Mouse (Mus musculus) midbrain, embryonic 10.5 days (tissue): ENCODE results near the gene Hmga1b. TPM values are rescaled to one million over a fixed set of nuclear protein-coding genes. Genes with fewer than 3 reads are reported as not detected.
"Not testable (repeated sequence)": the region's sequence is repeated elsewhere in the genome, so short reads cannot be mapped to it uniquely, and the experiment has no call there.

Source experiments
- DNase-seq: peaks from one replicate; pipeline ENCODE4 v3.0.0-alpha.2; 2017; ENCODE audit warnings: low spot score
- H3K27ac ChIP-seq: fragments of 300-500 bp; sonication (generic); replicated peaks from 2 replicates; pipeline ENCODE4 v1.5.1; 2016; ENCODE audit warnings: mild to moderate bottlenecking
- H3K27me3 ChIP-seq: fragments of 300-500 bp; sonication (generic); 2 replicates; pipeline ENCODE4 v1.6.1; 2016; ENCODE audit warnings: low read depth, mild to moderate bottlenecking; ENCODE audit not compliant: poor library complexity, severe bottlenecking
- H3K36me3 ChIP-seq: fragments of 300-500 bp; sonication (generic); 2 replicates; pipeline ENCODE4 v1.6.1; 2016; ENCODE audit warnings: mild to moderate bottlenecking, moderate library complexity
- H3K4me1 ChIP-seq: fragments of 300-500 bp; sonication (generic); 2 replicates; pipeline ENCODE4 v1.6.1; 2016
- H3K4me3 ChIP-seq: fragments of 300-500 bp; sonication (generic); 2 replicates; pipeline ENCODE4 v1.5.1; 2016; ENCODE audit warnings: mild to moderate bottlenecking, moderate library complexity
- H3K9me3 ChIP-seq: fragments of 300-500 bp; sonication (generic); replicated peaks from 2 replicates; pipeline ENCODE4 v1.6.1; 2016; ENCODE audit warnings: mild to moderate bottlenecking
- WGBS: fragments of 180-500 bp; shearing (Covaris S2); methylation state at CpG from one replicate; pipeline ENCODE4 v1.1.7; 2016; 5-methylcytosine and 5-hydroxymethylcytosine counted together
- polyA plus RNA-seq: library from polyadenylated mRNA; unstranded; fragments of >200 nt; fragmentation: Nextera tagmentation; extraction: Ambion mirVana; gene quantifications from 2 replicates; pipeline ENCODE4 v1.2.1, GENCODE M21; 2016

Gene Hmga1b
- polyA plus RNA-seq, 1 experiment from 2014 or later = 12.9 TPM

DNA sequence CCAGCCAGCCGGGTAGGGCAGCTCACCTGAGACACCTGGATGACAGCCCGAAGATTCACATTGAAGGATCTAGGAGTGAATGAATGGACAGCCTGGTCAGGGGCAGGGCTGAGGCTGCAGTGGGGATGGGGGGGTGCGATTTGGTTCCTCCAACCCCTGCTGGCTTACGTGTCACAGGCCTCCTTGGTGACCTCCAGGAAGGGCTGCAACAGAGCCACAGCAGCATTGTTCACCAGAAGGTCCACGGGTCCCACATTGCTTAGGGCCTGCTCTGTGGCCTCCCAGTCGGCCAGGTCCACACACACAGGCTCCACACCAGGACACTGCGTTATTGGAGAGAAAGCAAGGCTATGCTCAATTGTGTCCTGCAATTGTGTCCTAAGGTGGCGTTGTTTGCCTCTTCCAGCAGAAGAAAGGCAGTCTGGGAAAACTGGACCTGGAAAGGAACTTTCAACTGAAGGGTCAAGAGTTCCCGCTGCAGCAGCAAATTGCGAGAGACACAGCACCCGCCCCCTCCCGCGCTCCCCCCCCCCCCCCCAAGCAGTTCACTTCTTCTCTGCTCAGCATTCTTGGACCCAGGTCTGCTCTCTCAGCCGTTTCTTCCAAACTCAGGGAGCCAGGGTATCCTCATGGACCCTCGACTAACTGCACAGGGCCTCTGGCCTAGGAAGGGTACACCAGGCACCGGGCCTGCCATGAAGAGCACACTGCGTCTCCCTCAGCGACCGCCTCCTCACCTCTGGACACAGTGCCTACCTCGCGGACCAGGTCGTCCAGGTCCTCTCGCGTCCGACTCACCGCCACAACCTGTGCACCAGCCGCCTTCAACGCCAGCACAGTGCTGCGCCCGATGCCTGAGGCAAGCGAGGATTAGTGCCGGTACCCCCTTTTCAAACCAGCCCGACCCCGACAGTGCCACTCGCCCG lies 36.1 kb upstream of the Hmga1b start:
- H3K27me3 ChIP-seq = peaks cover 72% of the 10 kb centered on the region
- 20% methylated on average over 34 of the region's 36 CpGs for WGBS
- H3K4me1 ChIP-seq = peaks cover 36% of the 10 kb centered on the region
- no peaks in the 10 kb centered on the region for H3K9me3 ChIP-seq
- peak overlapping the region; percentile 70 for H3K27ac ChIP-seq
- no peaks in the 10 kb centered on the region for H3K36me3 ChIP-seq
- H3K4me3 ChIP-seq = peak overlapping the region; percentile 80
- no peak for DNase-seq

GRCm38 (mm10) chr11:120727169-120727527 lies 35.4 kb upstream of the Hmga1b start, which contains the start of gene Dcxr:
Gene Dcxr, minus strand, starts transcription at chr11:120727281.
- Histone ChIP-seq H3K36me3 (no peaks in the 10 kb centered on the region), H3K27ac (peak within 1 kb of the TSS; percentile 70), H3K9me3 (no peaks in the 10 kb centered on the region), H3K27me3 (peaks cover 69% of the 10 kb centered on the region), H3K4me1 (peaks cover 29% of the 10 kb centered on the region), H3K4me3 (peak within 1 kb of the TSS; percentile 80)
- peak; percentile 87 for DNase-seq
- under 1% methylated on average over 14 of the region's 14 CpGs for WGBS

DNA sequence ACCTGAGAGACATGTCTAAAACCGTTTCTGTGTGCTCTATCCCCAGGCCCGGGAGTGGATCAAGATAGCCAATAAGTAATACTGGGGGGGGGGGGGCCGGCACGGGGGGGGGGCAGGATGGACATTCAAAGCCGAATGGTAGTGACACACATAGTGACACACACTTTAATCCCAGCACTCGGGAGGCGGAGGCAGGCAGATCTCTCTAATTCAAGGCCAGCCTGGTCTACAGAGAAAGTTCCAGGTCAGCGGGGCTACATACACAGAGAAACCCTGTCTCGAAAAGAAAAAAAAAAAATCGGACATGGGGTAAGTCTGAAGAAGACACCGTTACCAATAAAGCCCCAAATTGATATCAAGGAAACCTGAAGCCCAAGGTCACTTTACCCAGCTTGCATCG lies 35.0 kb upstream of the Hmga1b start:
- H3K27ac ChIP-seq = no peak overlapping the region
- H3K4me1 ChIP-seq = peaks cover 26% of the 10 kb centered on the region
- H3K27me3 ChIP-seq = peaks cover 65% of the 10 kb centered on the region
- 67% methylated on average over 12 of the region's 12 CpGs for WGBS
- H3K36me3 ChIP-seq = no peaks in the 10 kb centered on the region
- H3K9me3 ChIP-seq = no peaks in the 10 kb centered on the region
- H3K4me3 ChIP-seq = peak overlapping the region; percentile 80
- no peak for DNase-seq

DNA sequence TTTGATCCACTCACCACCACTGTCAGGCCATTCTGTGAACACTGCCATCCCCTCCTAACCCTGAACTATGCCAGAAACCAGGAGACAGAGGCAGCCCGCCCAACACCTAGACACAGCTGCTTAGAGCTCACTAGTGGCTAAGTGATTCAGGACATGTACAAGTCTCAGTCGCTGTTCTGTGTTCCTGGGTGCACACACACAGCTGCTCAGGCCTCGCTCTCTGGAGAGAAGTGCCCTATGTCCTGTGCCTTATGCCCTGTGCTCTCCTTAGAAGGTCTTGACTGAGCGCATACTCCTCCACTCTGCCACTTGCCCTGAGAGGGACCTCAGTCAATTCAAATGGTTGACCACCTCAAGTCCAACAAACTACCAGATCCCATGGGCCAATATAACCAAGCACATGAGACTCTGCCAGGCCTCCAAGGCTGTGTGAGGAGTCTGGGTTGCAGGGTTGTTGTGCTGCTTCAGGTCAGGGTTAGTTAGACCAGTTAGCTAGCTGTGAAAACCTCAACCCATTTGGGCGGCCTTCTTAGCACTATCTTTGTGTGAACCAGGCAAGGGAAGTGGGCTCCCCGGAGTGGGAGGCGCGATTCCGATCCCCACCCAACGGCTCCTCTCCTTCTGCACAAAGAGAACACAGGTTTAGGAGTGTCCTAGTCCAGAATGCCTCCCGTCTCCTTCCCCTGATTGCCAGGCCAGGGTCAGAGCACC lies 33.9 kb upstream of the Hmga1b start:
- 65% methylated on average over 11 of the region's 11 CpGs for WGBS
- no peak overlapping the region for H3K27ac ChIP-seq
- H3K27me3 ChIP-seq = peaks cover 54% of the 10 kb centered on the region
- H3K36me3 ChIP-seq = no peaks in the 10 kb centered on the region
- H3K4me1 ChIP-seq = peaks cover 24% of the 10 kb centered on the region
- no peak for DNase-seq
- no peaks in the 10 kb centered on the region for H3K9me3 ChIP-seq
- peak overlapping the region; percentile 34; the same call in 1 of the 2 replicates for H3K4me3 ChIP-seq

GRCm38 (mm10) chr11:120729432-120730050 lies 33.1 kb upstream of the Hmga1b start:
- H3K4me1 ChIP-seq = peaks cover 24% of the 10 kb centered on the region
- not testable (repeated sequence) for H3K9me3 ChIP-seq, H3K36me3 ChIP-seq
- DNase-seq = peak; percentile 48
- H3K4me3 ChIP-seq = peak overlapping the region; percentile 34; the same call in 1 of the 2 replicates
- 1% methylated on average over 18 of the region's 21 CpGs for WGBS
- H3K27ac ChIP-seq = 0 out of 2 replicates have a peak overlapping the region, but pooled peaks have one; percentile 49
- peaks cover 51% of the 10 kb centered on the region for H3K27me3 ChIP-seq

DNA sequence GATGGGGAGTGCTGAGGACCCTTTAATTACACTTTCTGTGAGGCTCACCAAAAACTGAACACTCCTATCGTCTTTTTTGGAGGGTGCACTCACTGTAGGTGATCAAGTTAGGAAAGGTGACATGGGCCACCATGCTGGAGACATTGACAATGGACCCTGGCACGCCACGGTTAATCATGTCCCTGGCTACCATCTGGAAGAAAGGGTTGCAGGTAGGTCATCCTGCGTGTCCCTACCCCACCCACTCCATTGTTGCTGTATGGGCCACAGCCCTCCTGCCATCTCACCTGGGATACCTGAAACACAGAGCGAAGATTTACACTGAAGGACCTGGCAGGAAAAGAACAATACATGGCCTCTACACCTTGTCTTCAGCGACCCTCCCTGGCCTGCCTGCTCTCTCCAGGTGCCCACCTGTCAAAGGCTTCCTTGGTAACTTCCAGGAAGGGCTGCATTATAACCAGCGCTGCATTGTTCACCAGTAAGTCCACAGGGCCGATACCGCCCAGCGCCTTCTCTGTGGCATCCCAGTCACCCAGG lies 32.2 kb upstream of the Hmga1b start:
- no peak overlapping the region for H3K4me3 ChIP-seq
- peaks cover 24% of the 10 kb centered on the region for H3K4me1 ChIP-seq
- H3K27ac ChIP-seq = no peak overlapping the region
- 84% methylated on average over 10 of the region's 10 CpGs for WGBS
- DNase-seq = no peak
- H3K36me3 ChIP-seq = no peaks in the 10 kb centered on the region
- H3K9me3 ChIP-seq = no peaks in the 10 kb centered on the region
- peaks cover 46% of the 10 kb centered on the region for H3K27me3 ChIP-seq

DNA sequence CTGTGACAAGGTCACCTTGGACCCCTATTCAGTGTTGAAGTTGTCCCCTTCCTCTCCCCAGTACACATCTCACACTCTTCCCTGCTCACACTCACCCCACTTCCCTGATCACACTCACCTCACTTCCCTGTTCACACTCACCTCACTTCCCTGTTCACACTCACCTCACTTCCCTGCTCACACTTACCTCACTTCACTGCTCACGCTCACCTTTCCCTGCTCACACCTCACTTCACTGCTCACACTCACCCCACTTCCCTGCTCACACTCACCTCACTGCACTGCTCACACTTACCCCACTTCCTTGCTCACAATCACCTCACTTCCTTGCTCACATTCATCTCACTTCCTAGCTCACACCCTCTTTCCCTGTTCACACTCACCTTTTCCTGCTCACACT lies 31.2 kb upstream of the Hmga1b start:
- H3K27me3 ChIP-seq = peaks cover 36% of the 10 kb centered on the region
- peaks cover 19% of the 10 kb centered on the region for H3K4me1 ChIP-seq
- H3K9me3 ChIP-seq = no peaks in the 10 kb centered on the region
- no peak overlapping the region for H3K4me3 ChIP-seq
- 88% methylated on average over 1 of the region's 1 CpGs for WGBS
- H3K36me3 ChIP-seq = no peaks in the 10 kb centered on the region
- no peak overlapping the region for H3K27ac ChIP-seq
- DNase-seq = no peak

DNA sequence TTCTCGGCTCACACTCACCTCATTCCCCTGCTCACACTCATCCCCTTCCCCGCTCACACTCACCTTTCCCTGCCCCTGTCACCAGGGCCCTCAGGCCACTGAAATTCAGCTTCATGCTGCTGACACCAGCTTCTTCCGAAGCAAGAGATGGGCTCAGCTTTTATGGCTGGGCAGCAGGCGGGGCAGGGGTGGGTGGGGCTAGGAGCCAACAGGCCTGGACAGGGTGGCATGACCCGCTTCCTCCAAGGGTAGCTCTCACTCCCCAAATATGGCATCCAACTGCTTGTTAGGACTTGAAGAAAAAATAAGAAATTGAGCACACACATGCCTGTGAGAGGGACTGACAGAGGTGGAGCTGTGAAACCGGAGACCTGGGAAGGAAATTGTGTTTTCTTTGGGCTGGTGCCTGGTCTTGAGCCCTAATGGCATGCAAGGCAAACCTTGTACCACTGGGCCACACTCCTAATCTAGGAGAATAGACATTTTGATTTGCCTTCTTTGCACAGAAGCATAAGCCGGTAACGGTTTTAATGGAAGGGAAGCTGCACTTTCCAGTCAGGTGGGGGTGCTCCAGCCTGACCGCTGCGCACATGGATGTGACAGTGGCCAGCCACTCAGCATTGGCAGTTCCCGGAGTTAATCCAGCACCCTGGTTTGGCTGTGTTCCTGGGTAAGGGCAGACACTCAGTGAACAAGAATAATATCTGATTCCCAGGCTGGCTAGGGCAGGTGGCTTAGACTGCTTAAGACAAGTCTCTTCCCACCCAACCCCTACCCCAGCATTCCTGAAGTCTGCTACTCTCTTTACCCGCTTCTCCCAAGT lies 30.5 kb upstream of the Hmga1b start, which contains the start of gene Cbr2:
Cbr2 (minus strand) TSS at position 257 of the 823 bp plus-strand sequence.
- H3K27ac ChIP-seq = no peak within 1 kb of the TSS
- no peak within 1 kb of the TSS for H3K4me3 ChIP-seq
- no peak for DNase-seq
- peaks cover 34% of the 10 kb centered on the region for H3K27me3 ChIP-seq
- 79% methylated on average over 12 of the region's 12 CpGs for WGBS
- H3K9me3 ChIP-seq = no peaks in the 10 kb centered on the region
- no peaks in the 10 kb centered on the region for H3K36me3 ChIP-seq
- H3K4me1 ChIP-seq = peaks cover 13% of the 10 kb centered on the region

GRCm38 (mm10) chr11:120733521-120733920 lies 29.1 kb upstream of the Hmga1b start:
- Histone ChIP-seq H3K27ac (no peak overlapping the region), H3K27me3 (peaks cover 25% of the 10 kb centered on the region), H3K9me3 (no peaks in the 10 kb centered on the region), H3K36me3 (no peaks in the 10 kb centered on the region), H3K4me3 (no peak overlapping the region), H3K4me1 (peaks cover 9% of the 10 kb centered on the region)
- 72% methylated on average over 6 of the region's 6 CpGs for WGBS
- no peak for DNase-seq

DNA sequence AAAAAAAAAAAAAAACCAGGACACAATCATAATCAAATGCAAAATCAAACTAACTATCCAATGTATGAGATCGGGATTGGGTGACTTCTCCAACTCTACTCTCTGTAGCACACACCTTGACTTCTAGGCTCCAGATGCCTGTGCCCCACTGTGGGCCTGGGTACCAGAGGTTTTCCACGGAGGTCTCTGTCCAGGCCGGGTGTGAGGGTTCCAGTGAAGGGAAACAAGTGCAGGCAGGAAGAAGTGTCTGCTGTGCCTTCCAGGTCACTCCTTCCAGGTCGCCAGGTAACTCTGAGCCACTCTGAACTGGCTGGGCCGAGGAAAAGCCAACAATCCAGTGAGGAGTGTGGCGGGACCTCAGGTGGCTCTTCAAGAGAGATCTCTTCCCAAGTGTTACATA lies 26.2 kb upstream of the Hmga1b start:
- WGBS = 80% methylated on average over 6 of the region's 6 CpGs
- Histone ChIP-seq H3K27ac (no peak overlapping the region), H3K27me3 (0 out of 2 replicates have a peak, but pooled peaks cover 2% of the 10 kb centered on the region), H3K4me1 (no peaks in the 10 kb centered on the region), H3K4me3 (no peak overlapping the region), H3K36me3 (no peaks in the 10 kb centered on the region), H3K9me3 (no peaks in the 10 kb centered on the region)
- DNase-seq = no peak

DNA sequence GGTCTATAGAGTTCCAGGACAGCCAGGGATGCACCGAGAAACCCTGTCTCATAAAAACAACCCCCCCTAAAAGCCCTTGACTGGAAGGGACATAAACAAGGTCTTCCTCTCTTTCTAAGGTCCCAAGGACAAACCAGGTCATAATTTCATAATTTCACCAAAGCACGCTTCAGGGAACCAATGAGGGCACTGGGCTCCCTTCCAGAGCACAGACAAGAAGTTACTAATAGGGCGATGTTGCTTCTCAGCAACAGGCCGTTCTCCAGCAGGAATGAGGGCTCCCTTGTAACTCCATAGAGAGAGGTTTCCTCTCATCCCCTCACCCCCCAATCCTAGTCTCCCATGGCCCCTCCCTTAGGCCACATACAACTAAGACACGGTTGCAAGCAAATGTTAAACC lies 21.6 kb upstream of the Hmga1b start:
- no peak overlapping the region for H3K4me3 ChIP-seq
- H3K4me1 ChIP-seq = no peaks in the 10 kb centered on the region
- no peaks in the 10 kb centered on the region for H3K36me3 ChIP-seq
- 91% methylated on average over 5 of the region's 5 CpGs for WGBS
- H3K27ac ChIP-seq = no peak overlapping the region
- no peaks in the 10 kb centered on the region for H3K27me3 ChIP-seq
- H3K9me3 ChIP-seq = no peaks in the 10 kb centered on the region
- no peak for DNase-seq
